Mouse (Mus musculus) layer of hippocampus, adult 6 months (tissue): ENCODE results near the gene Slc40a1. TPM values are rescaled to one million over a fixed set of nuclear protein-coding genes. Genes with fewer than 3 reads are reported as not detected.

Experiments
- long read RNA-seq, 2 experiments: library from polyadenylated mRNA; unstranded; transcript quantifications; one replicate each; pipeline ENCODE4 v2.0.0; 2019 to 2020
- polyA plus RNA-seq: library from polyadenylated mRNA; unstranded; fragments of <200 nt; fragmentation: Nextera tagmentation; gene quantifications from 2 replicates; pipeline ENCODE4 v1.2.3, GENCODE M21; 2021

The Slc40a1 gene
- polyA plus RNA-seq = 13.4 and 17.0 TPM in 2 replicates
- long read RNA-seq, experiment 1, transcript Slc40a1-201 (8 exons, 3,370 nt) = major isoform, 28 of 32 reads
- long read RNA-seq, experiment 1, partial matches to known transcripts = 2 of 32 reads
- long read RNA-seq, experiment 1, other reads (novel, unspliced or antisense) = 2 of 32 reads
- long read RNA-seq, experiment 2, transcript Slc40a1-201 (8 exons, 3,370 nt) = major isoform, 121 of 126 reads
- long read RNA-seq, experiment 2, partial matches to known transcripts = 1 of 126 reads
- long read RNA-seq, experiment 2, other reads (novel, unspliced or antisense) = 4 of 126 reads

DNA sequence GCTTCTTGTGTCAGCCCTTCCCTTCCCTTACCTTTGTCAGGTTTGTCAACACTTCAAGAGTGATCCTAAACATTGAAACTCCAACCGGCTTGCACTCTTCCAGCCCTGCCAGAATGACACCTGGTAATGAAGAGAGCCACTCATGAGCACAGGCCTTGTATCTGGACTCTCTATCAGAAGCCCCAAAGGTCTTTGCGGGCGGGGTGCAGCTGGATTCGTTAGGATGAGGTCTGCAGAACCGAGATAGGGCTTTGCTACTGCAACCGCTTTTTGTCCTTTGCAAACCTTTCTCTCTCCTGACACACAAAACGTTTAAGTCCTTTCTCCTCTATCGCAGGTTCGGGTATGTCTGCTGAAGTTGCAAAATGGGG, at the start of gene Slc40a1:
Gene Slc40a1, minus strand, starts transcription at position 131 of the 371 bp plus-strand sequence.

DNA sequence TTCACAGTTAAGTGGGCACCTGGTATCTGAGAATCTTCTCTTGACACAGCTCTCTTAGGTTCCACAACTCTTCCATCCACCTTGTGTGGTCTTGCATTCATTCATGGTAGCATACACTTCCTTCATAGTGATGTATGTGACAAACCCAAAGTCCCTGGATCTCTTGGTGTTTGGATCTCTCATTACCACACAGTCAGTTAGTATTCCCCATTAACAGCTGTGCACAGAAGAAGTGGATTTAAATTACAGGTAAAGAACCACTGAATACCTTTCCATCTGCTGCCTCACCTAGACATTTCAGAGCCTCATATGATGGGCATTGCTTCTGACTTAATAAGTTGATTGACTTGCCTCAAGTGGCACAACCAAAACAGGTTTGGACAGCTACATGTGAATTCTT, 36.1 kb downstream of the Slc40a1 start, which contains the start of gene Gm5269:
Gene Gm5269, minus strand, starts transcription at position 101 of the 400 bp plus-strand sequence.

Other genes with a start within 250 kb of the Slc40a1 start
- 25.5 and 31.9 TPM in 2 replicates for gene Wdr75, start 131.4 kb downstream of the Slc40a1 start, polyA plus RNA-seq
- gene Gm5269, start 36.2 kb downstream of the Slc40a1 start, polyA plus RNA-seq = not detected in 2 replicates
- 0.39 and 0.40 TPM in 2 replicates for gene Dnah7b, start 139.8 kb upstream of the Slc40a1 start, polyA plus RNA-seq